Mouse (Mus musculus): ENCODE measurements around the gene Dhfr. TPM values are rescaled to one million over a fixed set of nuclear protein-coding genes. Genes with fewer than 3 reads are reported as not detected.

Gene Dhfr
- total and polyA plus RNA-seq, 3 experiments: 13.6 to 47.0 (median 23.8) TPM

DNA sequence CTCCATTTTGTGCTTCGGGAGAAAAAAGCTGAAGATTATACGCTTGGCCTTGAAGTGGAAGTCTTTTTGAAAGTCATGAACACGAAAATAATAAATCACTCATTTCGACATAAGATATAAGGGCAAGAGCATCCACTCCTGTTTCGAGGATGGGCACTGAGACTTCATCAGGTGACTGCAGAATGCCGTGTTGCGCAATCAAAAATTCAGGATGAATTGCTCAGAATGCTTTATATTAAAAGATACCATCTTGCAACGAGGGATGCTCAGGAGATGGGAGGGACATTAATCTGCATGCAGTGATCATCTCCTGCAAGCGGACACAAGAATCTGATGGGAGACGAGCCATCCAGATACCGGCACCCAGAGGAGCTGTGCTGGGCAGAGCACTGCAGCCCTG lies 65.1 kb downstream of the Dhfr start:
- Histone ChIP-seq H3K9ac (ENCODE audit: insufficient read depth, low read depth) (no peak overlapping the region), H3K9me3 (replicated peaks; ENCODE audit: low read length) (no peaks in the 10 kb centered on the region), H3K79me2 (replicated peaks; ENCODE audit: control insufficient read depth, extremely low read depth, insufficient read depth, poor library complexity, severe bottlenecking) (no peaks in the 10 kb centered on the region), H3K27me3 (replicated peaks) (no peaks in the 10 kb centered on the region), H3K4me2 (ENCODE audit: insufficient read depth, low read depth, poor library complexity, severe bottlenecking) (no peak overlapping the region), H3K4me1 (ENCODE audit: control insufficient read depth in 1 of 2, insufficient read depth in 2 of 2) (no peaks in the 10 kb centered on the region), H3K27ac (ENCODE audit: insufficient read depth, low read depth) (no peak overlapping the region), H3K4me3 (replicated peaks in 1 of 3; ENCODE audit: low read depth in 2 of 3, low read length in 2 of 3, poor library complexity in 1 of 3) (no peak overlapping the region), H3K36me3 (replicated peaks in 1 of 2; ENCODE audit: control insufficient read depth in 1 of 2, insufficient read depth in 1 of 2, low read length in 1 of 2) (no peaks in the 10 kb centered on the region)
- TF ChIP-seq NRF1 (IDR thresholded peaks at IDR 0.05; ENCODE audit: low read depth, low read length): no peak
- TF ChIP-seq TCF12 (IDR thresholded peaks at IDR 0.05; ENCODE audit: low read depth, low read length): no peak
- TF ChIP-seq SIN3A (IDR thresholded peaks at IDR 0.05; ENCODE audit: low read length): no peak
- TF ChIP-seq TBP (conservative IDR thresholded peaks at IDR 0.05; ENCODE audit: low read depth, low read length): no peak
- no peak for TF ChIP-seq ZC3H11A (IDR thresholded peaks at IDR 0.05; ENCODE audit: low read depth, low read length)
- TF ChIP-seq NELFE (IDR thresholded peaks at IDR 0.05; ENCODE audit: low read depth, low read length): no peak
- no peak for TF ChIP-seq PAX5 (IDR thresholded peaks at IDR 0.05; ENCODE audit: low read length)
- TF ChIP-seq JUN (IDR thresholded peaks at IDR 0.05; ENCODE audit: insufficient read depth, low read depth, low read length): no peak
- TF ChIP-seq E2F4 (IDR thresholded peaks at IDR 0.05; ENCODE audit: insufficient replicate concordance, low read depth, low read length): no peak
- no peak for TF ChIP-seq JUND (conservative IDR thresholded peaks at IDR 0.05; ENCODE audit: low read depth, low read length)
- TF ChIP-seq MXI1 (IDR thresholded peaks at IDR 0.05; ENCODE audit: low read depth, low read length): no peak
- no peak for TF ChIP-seq ZKSCAN1 (IDR thresholded peaks at IDR 0.05; ENCODE audit: borderline replicate concordance, low read depth, low read length)
- no peak for TF ChIP-seq GABPA (IDR thresholded peaks at IDR 0.05; ENCODE audit: insufficient replicate concordance, low read depth, low read length)
- no peak for TF ChIP-seq RAD21 (IDR thresholded peaks at IDR 0.05; ENCODE audit: low read depth, low read length)
- TF ChIP-seq ELF1 (IDR thresholded peaks at IDR 0.05; ENCODE audit: low read depth, low read length): no peak
- no peak for TF ChIP-seq HCFC1 (IDR thresholded peaks at IDR 0.05; ENCODE audit: low read depth, low read length)
- no peak for TF ChIP-seq CHD2 (IDR thresholded peaks at IDR 0.05; ENCODE audit: low read length)
- TF ChIP-seq MYC (IDR thresholded peaks at IDR 0.05; ENCODE audit: low read depth, low read length): no peak
- in situ Hi-C loops (cut with MboI; ENCODE audit: low pct_ligation_motif_present, low pct_unique_long_range_greater_than_20kb, low sequenced_read_pairs): no loop called here
- dilution Hi-C loops (cut with MboI; ENCODE audit: extremely low pct_ligation_motif_present, extremely low pct_unique_long_range_greater_than_20kb, low sequenced_read_pairs): no loop called here
- DNase-seq (ENCODE audit: extremely low read depth): no peak

DNA sequence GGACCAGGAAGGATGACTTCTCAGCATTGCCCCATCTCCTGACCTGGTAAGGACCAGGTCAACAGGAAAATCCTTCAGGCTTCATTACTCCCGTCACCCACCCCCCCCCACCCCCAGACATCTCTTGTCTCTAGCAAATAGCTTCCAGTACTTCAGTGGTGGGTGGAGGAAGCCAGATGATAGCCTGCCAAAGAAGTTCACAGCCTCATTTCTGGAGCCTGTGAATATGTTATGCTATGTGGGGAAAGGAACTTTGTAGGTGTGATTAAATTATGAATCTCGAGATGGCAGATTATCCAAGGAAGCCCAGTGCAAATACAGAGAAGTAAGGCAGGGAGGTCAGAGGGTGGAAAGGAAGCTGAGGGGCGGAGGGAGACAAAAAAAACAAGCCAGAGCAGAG lies 69.2 kb downstream of the Dhfr start:
- Histone ChIP-seq H3K27me3 (replicated peaks) (no peaks in the 10 kb centered on the region), H3K9me3 (replicated peaks; ENCODE audit: low read length) (peaks cover 12% of the 10 kb centered on the region), H3K4me2 (ENCODE audit: insufficient read depth, low read depth, poor library complexity, severe bottlenecking) (no peak overlapping the region), H3K36me3 (replicated peaks in 1 of 2; ENCODE audit: control insufficient read depth in 1 of 2, insufficient read depth in 1 of 2, low read length in 1 of 2) (no peaks in the 10 kb centered on the region), H3K4me1 (ENCODE audit: control insufficient read depth in 1 of 2, insufficient read depth in 2 of 2) (no peaks in the 10 kb centered on the region), H3K9ac (ENCODE audit: insufficient read depth, low read depth) (no peak overlapping the region), H3K79me2 (replicated peaks; ENCODE audit: control insufficient read depth, extremely low read depth, insufficient read depth, poor library complexity, severe bottlenecking) (no peaks in the 10 kb centered on the region), H3K4me3 (replicated peaks in 1 of 3; ENCODE audit: low read depth in 2 of 3, low read length in 2 of 3, poor library complexity in 1 of 3) (no peak overlapping the region), H3K27ac (ENCODE audit: insufficient read depth, low read depth) (no peak overlapping the region)
- no peak for TF ChIP-seq RCOR1 (conservative IDR thresholded peaks at IDR 0.05; ENCODE audit: low read depth, low read length)
- no peak for TF ChIP-seq ELF1 (IDR thresholded peaks at IDR 0.05; ENCODE audit: low read depth, low read length)
- no peak for TF ChIP-seq ZMIZ1 (IDR thresholded peaks at IDR 0.05; ENCODE audit: low read depth, low read length)
- no peak for TF ChIP-seq MAZ (IDR thresholded peaks at IDR 0.05; ENCODE audit: low read depth, low read length)
- TF ChIP-seq MEF2A (IDR thresholded peaks at IDR 0.05; ENCODE audit: borderline replicate concordance, low read depth, low read length): no peak
- no peak for TF ChIP-seq CTCF (conservative IDR thresholded peaks at IDR 0.05 in 1 of 2, IDR thresholded peaks at IDR 0.05 in 1 of 2; ENCODE audit: low read depth in 2 of 2, low read length in 2 of 2)
- no peak for TF ChIP-seq MAFK (IDR thresholded peaks at IDR 0.05; ENCODE audit: insufficient replicate concordance, low read length)
- no peak for TF ChIP-seq NRF1 (IDR thresholded peaks at IDR 0.05; ENCODE audit: low read depth, low read length)
- no peak for TF ChIP-seq SIN3A (IDR thresholded peaks at IDR 0.05; ENCODE audit: low read length)
- TF ChIP-seq JUND (conservative IDR thresholded peaks at IDR 0.05; ENCODE audit: low read depth, low read length): no peak
- TF ChIP-seq CHD1 (IDR thresholded peaks at IDR 0.05; ENCODE audit: low read depth, low read length): no peak
- no peak for TF ChIP-seq ZNF384 (IDR thresholded peaks at IDR 0.05; ENCODE audit: low read depth, low read length)
- no peak for TF ChIP-seq JUN (IDR thresholded peaks at IDR 0.05; ENCODE audit: insufficient read depth, low read depth, low read length)
- TF ChIP-seq EP300 (IDR thresholded peaks at IDR 0.05; ENCODE audit: low read length): no peak
- DNase-seq (ENCODE audit: extremely low read depth): no peak
- in situ Hi-C loops (cut with MboI; ENCODE audit: low pct_ligation_motif_present, low pct_unique_long_range_greater_than_20kb, low sequenced_read_pairs): no loop called here
- dilution Hi-C loops (cut with MboI; ENCODE audit: extremely low pct_ligation_motif_present, extremely low pct_unique_long_range_greater_than_20kb, low sequenced_read_pairs): no loop called here

All from CH12.LX (cell line).